Mouse (Mus musculus) limb, embryonic 14.5 days (tissue): ENCODE measurements around the gene Skap1. TPM values are rescaled to one million over a fixed set of nuclear protein-coding genes. Genes with fewer than 3 reads are reported as not detected.

Experiments
- ATAC-seq: fragments of 200-750 bp; cut with Nextera tagmentation; 2 replicates; pipeline ENCODE4 v1.8.0; 2017; ENCODE audit warnings: low read depth, moderate number of reproducible peaks, moderate TSS enrichment; ENCODE audit not compliant: low FRiP score
- DNase-seq: peaks from one replicate; pipeline ENCODE4 v3.0.0-alpha.2; 2015; ENCODE audit warnings: low spot score
- H3K27ac ChIP-seq: fragments of 300-500 bp; sonication (generic); replicated peaks from 2 replicates; pipeline ENCODE4 v1.5.1; 2014; ENCODE audit warnings: low read depth, mild to moderate bottlenecking, low read length, moderate library complexity, mixed read lengths
- H3K27me3 ChIP-seq: fragments of 300-500 bp; sonication (generic); 2 replicates; pipeline ENCODE4 v1.6.1; 2014; ENCODE audit warnings: low read length, mixed read lengths; ENCODE audit not compliant: control insufficient read depth, insufficient read depth
- H3K36me3 ChIP-seq: fragments of 300-500 bp; sonication (generic); 2 replicates; pipeline ENCODE4 v1.6.1; 2014; ENCODE audit warnings: mild to moderate bottlenecking, low read length, moderate library complexity, mixed read lengths; ENCODE audit not compliant: control insufficient read depth, insufficient read depth
- H3K4me1 ChIP-seq: fragments of 300-500 bp; sonication (generic); 2 replicates; pipeline ENCODE4 v1.6.1; 2014; ENCODE audit warnings: antibody characterized with exemption, low read length, mixed read lengths; ENCODE audit not compliant: control insufficient read depth, insufficient read depth
- H3K4me2 ChIP-seq: fragments of 300-500 bp; sonication (generic); replicated peaks from 2 replicates; pipeline ENCODE4 v1.6.1; 2014; ENCODE audit warnings: low read depth, mild to moderate bottlenecking, low read length, moderate library complexity; ENCODE audit not compliant: severe bottlenecking
- H3K4me3 ChIP-seq: fragments of 300-500 bp; sonication (generic); replicated peaks from 2 replicates; pipeline ENCODE4 v1.5.1; 2014; ENCODE audit warnings: low read length
- H3K9ac ChIP-seq: fragments of 300-500 bp; sonication (generic); 2 replicates; pipeline ENCODE4 v1.6.1; 2014; ENCODE audit warnings: mild to moderate bottlenecking, low read depth, low read length, moderate library complexity; ENCODE audit not compliant: severe bottlenecking
- H3K9me3 ChIP-seq: fragments of 300-500 bp; sonication (generic); 2 replicates; pipeline ENCODE4 v1.6.1; 2016; ENCODE audit warnings: low read length; ENCODE audit not compliant: control insufficient read depth
- POLR2A ChIP-seq: fragments of 200-500 bp; IDR thresholded peaks from 2 replicates; pipeline ENCODE4 v1.8.0; 2012; ENCODE audit warnings: inconsistent platforms, mild to moderate bottlenecking, moderate library complexity, borderline replicate concordance; ENCODE audit not compliant: insufficient read depth, insufficient read length; ENCODE audit errors: extremely low read depth
- WGBS: fragments of 180-500 bp; shearing (Covaris S2); extraction: QIAGEN DNeasy Blood & Tissue Kit; methylation state at CpG from one replicate; pipeline ENCODE4 v1.1.7; 2014; 5-methylcytosine and 5-hydroxymethylcytosine counted together
- polyA plus RNA-seq, 2 experiments: library from polyadenylated mRNA; depleted of rRNA in 1 of 2; stranded (reverse) in 1 of 2; unstranded in 1 of 2; fragments of >200 nt; fragmentation: Nextera tagmentation in 1 of 2; extraction: Ambion mirVana in 1 of 2; gene quantifications; 2 replicates each; pipeline versions ENCODE4 v1.2.1 to v1.2.3; 2012 to 2014

Skap1 gene
- polyA plus RNA-seq, 2 experiments, result 0.67 to 2.1 TPM

GRCm38 (mm10) chr11:96767096-96767495, 302.7 kb downstream of the Skap1 start:
- ATAC-seq (peak; percentile 23; the same call in 1 of the 2 replicates), DNase-seq (no peak)
- TF ChIP-seq POLR2A, result no peak

GRCm38 (mm10) chr11:96768240-96768639, 303.8 kb downstream of the Skap1 start:
- Histone ChIP-seq H3K9me3 (no peaks in the 10 kb centered on the region), H3K4me1 (no peaks in the 10 kb centered on the region), H3K4me2 (no peak overlapping the region), H3K36me3 (peaks cover 47% of the 10 kb centered on the region), H3K27me3 (no peaks in the 10 kb centered on the region), H3K27ac (no peak overlapping the region), H3K4me3 (no peak overlapping the region), H3K9ac (no peak overlapping the region)
- ATAC-seq (no peak), DNase-seq (no peak)
- 51% methylated on average over 9 of the region's 9 CpGs for WGBS
- no peak for TF ChIP-seq POLR2A

More at GRCm38 (mm10) chr11:96767096-96767495, 302.7 kb downstream of the Skap1 start:
- no peaks in the 10 kb centered on the region for H3K27me3 ChIP-seq
- H3K4me3 ChIP-seq, result no peak overlapping the region
- H3K36me3 ChIP-seq, result peaks cover 37% of the 10 kb centered on the region
- H3K4me1 ChIP-seq, result 0 out of 2 replicates have a peak, but pooled peaks cover 3% of the 10 kb centered on the region
- no peak overlapping the region for H3K27ac ChIP-seq
- H3K9me3 ChIP-seq, result no peaks in the 10 kb centered on the region
- H3K9ac ChIP-seq, result no peak overlapping the region
- no peak overlapping the region for H3K4me2 ChIP-seq
- WGBS, result 34% methylated on average over 7 of the region's 7 CpGs

- H3K9ac ChIP-seq, result no peak overlapping the region
- no peaks in the 10 kb centered on the region for H3K9me3 ChIP-seq
- no peak for ATAC-seq
- no peak overlapping the region for H3K4me2 ChIP-seq
- no peak overlapping the region for H3K4me3 ChIP-seq
- peaks cover under 1% of the 10 kb centered on the region; the same call in 1 of the 2 replicates for H3K4me1 ChIP-seq
- no peak overlapping the region for H3K27ac ChIP-seq
- DNase-seq, result no peak
- H3K27me3 ChIP-seq, result no peaks in the 10 kb centered on the region
- peaks cover 52% of the 10 kb centered on the region for H3K36me3 ChIP-seq
- no peak for TF ChIP-seq POLR2A
- WGBS, result 92% methylated on average over 9 of the region's 9 CpGs
These were observed 307.0 kb downstream of the Skap1 start for GRCm38 (mm10) chr11:96771274-96771975.

- no peak overlapping the region for H3K4me2 ChIP-seq
- H3K4me3 ChIP-seq, result no peak overlapping the region
- no peaks in the 10 kb centered on the region for H3K27me3 ChIP-seq
- TF ChIP-seq POLR2A, result no peak
- peaks cover 52% of the 10 kb centered on the region for H3K36me3 ChIP-seq
- H3K4me1 ChIP-seq, result peaks cover 6% of the 10 kb centered on the region; the same call in 1 of the 2 replicates
- H3K9me3 ChIP-seq, result no peaks in the 10 kb centered on the region
- no peak overlapping the region for H3K27ac ChIP-seq
- no peak for DNase-seq
- ATAC-seq, result no peak
- H3K9ac ChIP-seq, result no peak overlapping the region
- WGBS, result 88% methylated on average over 9 of the region's 9 CpGs
These were observed 308.0 kb downstream of the Skap1 start for GRCm38 (mm10) chr11:96772413-96772812.

- H3K27ac ChIP-seq, result no peak overlapping the region
- H3K4me1 ChIP-seq, result peaks cover 6% of the 10 kb centered on the region; the same call in 1 of the 2 replicates
- H3K9ac ChIP-seq, result no peak overlapping the region
- H3K4me3 ChIP-seq, result no peak overlapping the region
- TF ChIP-seq POLR2A, result no peak
- DNase-seq (no peak), ATAC-seq (no peak)
- 87% methylated on average over 3 of the region's 3 CpGs for WGBS
- no peaks in the 10 kb centered on the region for H3K9me3 ChIP-seq
- no peak overlapping the region for H3K4me2 ChIP-seq
- H3K27me3 ChIP-seq, result no peaks in the 10 kb centered on the region
- peaks cover 41% of the 10 kb centered on the region for H3K36me3 ChIP-seq
These were observed 310.1 kb downstream of the Skap1 start for GRCm38 (mm10) chr11:96774536-96774935.

- H3K4me3 ChIP-seq, result no peak overlapping the region
- 56% methylated on average over 8 of the region's 8 CpGs for WGBS
- ATAC-seq, result no peak
These were observed 310.7 kb downstream of the Skap1 start for GRCm38 (mm10) chr11:96775063-96775462.

More at GRCm38 (mm10) chr11:96775063-96775462, 310.7 kb downstream of the Skap1 start:
- H3K27ac ChIP-seq, result no peak overlapping the region
- no peaks in the 10 kb centered on the region for H3K27me3 ChIP-seq
- H3K9me3 ChIP-seq, result no peaks in the 10 kb centered on the region
- no peak overlapping the region for H3K9ac ChIP-seq
- DNase-seq, result no peak
- H3K36me3 ChIP-seq, result peaks cover 36% of the 10 kb centered on the region
- peaks cover 6% of the 10 kb centered on the region; the same call in 1 of the 2 replicates for H3K4me1 ChIP-seq
- no peak overlapping the region for H3K4me2 ChIP-seq
- TF ChIP-seq POLR2A, result no peak
